Mouse (Mus musculus): ENCODE results near the gene Lifr.

The Lifr gene

DNA sequence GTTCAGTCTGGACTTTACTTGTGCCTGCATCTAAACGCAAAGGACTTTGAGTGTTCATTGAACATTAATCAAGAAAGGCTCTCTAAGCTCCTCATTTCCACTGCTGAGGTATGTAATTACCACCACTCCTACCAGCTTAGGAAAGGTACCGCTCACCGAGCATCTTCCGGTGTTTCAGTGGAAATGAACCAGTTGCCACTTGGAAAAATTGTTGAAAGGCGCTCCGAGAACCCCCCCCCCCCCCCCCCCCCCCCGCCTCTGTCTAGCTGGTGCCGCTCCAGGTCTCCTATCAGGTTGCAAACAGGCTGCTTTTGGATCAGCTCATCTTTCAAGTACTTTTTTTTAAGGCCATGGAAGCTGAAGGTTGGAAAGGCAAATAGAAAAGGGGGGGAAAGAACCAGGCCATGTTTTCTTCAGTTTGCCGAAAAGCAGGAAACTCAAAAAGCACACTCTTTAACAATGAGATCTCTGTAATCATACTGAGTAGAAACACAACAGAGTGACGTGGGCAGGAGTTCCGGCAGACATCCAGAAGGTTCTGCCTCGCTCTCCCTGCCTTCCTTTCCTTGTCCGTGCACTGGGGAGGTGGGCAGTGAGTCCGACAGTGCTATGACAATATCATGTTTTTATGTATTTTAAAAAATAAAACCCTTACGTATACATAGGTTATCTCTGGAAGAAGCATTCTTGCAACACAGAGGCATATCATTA, 9.3 kb upstream of the Lifr start:
- no peak for DNase-seq (ENCODE audit: extremely low spot score)

DNA sequence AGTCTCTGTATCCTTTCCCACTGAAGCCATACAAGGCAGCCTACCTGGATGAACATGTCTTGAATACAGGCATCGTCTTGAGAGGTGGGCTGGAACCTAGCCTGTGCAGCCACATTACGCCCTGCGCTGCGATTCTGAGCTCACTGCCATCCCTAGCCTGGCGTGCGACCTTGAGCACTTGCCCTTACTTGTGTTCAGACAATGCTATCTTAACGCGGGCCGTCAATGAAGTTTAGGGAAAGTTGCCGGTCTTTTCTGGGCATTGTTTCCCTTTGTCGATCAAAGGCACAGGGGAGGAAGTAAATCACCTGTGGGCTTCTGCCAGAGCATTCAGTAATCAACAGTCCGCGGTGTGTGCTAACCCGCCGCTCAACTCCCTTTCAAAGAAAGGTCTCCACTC, 8.6 kb upstream of the Lifr start:
- DNase-seq (ENCODE audit: extremely low spot score), result no peak

DNA sequence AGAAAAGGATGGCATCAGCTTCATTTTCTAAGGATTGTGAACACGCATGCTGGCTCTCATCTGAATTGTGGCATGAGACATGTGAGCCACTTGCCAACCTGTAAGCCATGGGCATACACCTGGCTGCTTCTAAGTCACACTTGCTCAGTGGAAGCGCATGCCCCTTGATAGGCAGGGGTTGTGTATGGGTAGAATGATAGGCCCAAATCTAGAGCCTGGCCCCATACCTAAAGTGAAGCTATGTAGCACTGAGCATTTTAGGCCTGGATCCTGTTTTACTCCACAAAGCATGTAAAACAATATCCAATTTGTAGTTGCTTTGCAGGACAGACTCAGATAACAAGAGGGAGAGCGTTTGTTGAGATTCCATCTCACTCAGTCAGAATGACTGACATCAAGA, 7.5 kb upstream of the Lifr start:
- no peak for DNase-seq (ENCODE audit: extremely low spot score)

DNA sequence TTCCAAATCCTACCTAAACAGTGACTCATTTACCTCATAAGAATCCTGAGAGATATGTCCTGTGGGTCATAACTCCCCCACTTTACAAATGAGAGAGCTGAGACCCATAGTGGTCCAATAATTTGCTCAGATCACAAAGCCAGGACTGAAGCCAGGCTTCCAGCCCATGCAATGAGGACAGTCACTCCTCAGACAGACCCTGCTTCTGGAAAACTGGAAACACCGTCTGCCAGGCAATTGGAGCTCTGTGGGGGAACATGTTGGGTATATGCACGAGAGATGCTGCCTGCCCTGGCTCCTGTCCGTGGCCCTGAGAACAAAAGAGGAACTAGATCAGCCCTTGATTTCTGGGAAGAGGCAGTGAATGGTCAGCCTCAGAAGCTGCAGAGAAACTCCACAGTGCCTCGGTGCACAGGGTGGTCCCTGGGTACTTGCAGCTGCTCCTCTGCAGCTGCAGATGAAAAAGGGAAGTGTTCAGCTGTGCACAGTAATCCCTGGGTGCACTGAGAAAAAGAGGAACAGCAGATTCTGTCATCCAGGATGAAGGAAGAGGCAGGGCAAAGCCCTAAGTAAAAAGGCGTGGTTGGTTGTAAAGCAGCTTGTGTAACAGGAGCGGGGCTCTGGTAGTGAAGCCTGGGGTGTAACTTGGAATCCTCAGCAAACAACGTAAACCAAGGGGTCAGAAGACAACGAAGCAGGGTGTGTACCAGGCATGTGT, 5.5 kb upstream of the Lifr start:
- no peak for DNase-seq (ENCODE audit: extremely low spot score)

DNA sequence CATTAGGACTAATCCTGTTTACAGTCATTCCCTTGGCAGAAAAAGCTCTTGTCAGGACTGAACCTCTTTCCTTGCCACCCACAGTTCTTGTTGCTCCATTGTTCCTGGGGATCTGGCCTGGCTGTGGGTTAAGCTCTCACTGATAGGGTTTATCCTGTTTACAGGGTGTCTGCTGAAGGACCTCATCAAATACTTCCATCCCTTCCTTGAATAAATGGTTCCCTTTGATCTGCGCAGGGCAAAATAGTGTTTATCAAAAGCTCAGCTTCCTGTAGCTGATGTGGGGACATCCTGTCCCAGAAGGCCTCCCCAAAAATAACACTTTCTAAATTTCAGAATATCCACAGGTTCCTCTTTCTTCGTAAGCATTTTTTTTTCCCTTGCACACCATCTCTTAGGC, 1.7 kb upstream of the Lifr start:
- DNase-seq (ENCODE audit: extremely low spot score), result no peak

DNA sequence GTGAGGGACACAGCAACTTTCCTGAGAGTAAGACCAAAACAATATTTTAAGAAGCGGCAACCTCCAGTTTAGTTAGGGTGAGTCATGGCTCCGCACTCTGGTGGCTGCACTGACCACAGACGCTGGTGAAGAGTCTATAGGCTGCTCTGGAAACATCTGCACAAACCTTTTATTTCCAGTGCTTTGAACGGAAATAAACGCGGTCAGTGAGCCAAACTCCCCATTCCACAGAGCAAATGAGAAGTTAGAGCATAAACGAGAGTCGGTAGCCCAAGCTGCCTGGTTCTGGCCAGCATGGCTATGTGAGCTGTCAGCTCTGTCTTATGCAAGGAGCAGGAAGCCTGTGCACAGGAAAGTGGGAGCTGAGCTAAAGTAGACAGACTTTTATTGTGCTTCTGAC, 1.9 kb downstream of the Lifr start:
- no peak for DNase-seq (ENCODE audit: extremely low spot score)

DNA sequence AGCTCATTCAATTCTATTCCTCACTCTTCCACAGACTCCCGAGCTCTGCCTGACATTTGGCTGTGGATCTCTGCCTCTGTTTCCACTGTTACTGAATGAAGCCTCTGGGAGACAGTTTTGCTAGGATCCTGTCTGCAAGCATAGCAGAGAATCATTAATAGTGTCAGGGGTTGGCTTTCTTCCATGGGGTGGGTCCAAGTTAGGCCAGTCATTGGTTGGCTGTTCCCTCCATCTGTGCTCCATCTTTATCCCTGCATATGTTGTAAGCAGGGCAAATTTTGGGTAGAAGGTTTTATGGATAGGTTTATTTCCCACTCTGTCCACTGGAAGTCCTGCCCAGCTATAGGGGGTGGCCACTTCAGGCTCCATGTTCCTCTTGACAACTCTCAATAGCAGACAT, 9.0 kb downstream of the Lifr start:
- no peak for DNase-seq (ENCODE audit: extremely low spot score)

DNA sequence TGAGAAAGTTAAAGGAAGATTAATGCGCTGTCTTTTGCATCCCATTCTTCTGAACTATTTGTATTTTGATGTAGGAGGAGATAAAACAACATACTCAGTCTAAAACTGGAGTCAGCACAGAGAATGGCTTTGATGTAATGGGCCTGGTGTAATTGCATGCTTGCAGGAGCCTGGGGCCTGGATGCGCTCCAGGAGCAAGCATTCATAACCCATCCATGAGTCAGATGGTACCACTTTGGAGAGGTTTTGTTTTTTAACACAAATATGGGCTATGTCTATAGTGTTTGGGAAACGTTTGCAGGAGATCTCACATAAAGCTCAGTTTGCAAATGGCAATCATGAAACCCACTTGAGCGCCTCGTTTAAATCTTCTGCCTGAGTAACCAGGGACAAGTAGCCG, 9.8 kb downstream of the Lifr start:
- no peak for DNase-seq (ENCODE audit: extremely low spot score)

DNA sequence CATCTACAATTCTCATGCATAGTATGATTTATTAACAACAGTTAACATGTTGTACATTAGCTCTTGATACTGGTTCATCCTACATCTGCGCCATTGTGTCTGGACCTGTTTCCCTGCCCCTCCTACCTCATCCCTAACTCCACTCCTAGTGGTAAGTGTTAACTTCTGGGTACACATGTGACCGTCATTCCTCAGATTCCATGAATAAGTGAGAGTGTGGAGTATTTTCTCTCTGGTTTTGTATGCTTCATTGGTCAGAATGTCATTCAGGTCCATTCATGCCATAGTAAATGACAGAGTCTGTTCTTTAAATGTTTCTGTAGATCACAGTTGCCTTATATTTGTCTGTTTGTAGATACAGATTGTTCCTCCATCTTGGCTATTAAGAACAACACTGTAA, 12.6 kb downstream of the Lifr start:
- DNase-seq (ENCODE audit: extremely low spot score), result no peak

DNA sequence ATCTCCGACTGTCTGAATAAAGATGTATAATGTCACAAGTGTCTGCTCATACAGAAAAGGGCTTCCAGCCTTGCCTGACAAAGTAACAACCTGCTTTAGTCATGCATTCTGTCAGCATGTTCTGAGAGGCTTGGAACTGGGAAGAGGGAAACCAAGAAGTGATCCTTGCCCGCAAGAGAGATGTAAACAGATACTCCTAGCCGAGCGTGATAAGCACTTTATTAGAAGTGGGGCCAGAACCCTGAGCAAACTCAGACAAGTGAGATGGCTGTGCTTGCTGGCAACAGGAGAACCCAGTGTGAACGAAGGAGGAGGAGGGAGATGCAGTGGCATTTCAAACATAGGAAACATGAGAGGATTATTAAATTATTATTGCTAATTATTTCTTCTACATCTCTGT, 14.8 kb downstream of the Lifr start:
- no peak for DNase-seq (ENCODE audit: extremely low spot score)

DNA sequence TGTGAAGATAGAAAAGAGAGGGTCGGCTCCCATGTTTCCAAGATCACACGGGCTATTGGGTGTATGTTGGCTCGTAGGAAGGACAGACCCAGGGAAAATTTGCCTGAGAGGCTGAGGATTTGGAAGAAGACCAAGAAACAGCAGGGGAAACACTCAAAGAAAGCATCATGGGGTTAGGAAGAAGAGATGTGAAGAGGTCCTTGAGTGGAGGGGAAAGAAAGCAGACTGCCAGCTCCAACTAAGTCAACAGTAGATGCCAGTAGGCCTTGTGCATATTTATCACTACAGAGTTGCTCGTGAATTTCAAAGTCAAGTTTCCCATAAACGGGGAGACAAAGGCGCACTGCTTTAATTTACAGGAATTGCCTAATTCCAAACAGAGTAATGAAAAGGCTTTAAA, 17.7 kb downstream of the Lifr start:
- no peak for DNase-seq (ENCODE audit: extremely low spot score)

DNA sequence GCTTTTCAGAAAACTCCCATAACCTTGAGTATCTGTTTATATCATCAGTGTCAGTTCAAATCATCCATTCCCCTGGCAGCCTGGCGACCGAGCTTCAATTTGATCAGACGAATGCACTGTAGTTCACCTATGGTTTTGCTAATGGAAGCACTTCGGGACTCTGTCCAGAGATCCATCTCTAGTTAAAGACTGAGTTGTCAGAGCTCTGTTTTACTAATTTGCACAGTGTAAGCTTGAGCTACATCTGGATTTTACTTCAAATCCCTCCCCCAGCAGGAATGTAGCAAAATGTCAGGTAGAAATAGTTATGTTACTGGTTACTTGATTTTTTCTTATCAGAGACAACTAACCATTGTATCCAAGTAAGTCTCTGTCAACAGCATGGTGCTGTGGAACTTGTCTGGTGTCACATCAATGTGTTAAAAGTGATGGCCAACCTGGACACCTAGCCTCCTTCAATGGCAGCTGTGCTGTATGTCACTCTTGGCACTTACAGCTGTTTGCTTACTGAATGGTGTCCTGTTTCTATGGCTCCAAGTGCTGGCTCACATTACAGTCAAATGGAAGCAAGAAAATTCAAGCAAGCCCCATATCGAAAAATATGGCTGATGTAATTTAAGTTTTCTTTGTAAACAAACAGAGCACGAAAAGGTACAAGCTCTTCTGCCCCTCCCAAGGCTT, 22.0 kb downstream of the Lifr start:
- DNase-seq (ENCODE audit: extremely low spot score), result no peak

DNA sequence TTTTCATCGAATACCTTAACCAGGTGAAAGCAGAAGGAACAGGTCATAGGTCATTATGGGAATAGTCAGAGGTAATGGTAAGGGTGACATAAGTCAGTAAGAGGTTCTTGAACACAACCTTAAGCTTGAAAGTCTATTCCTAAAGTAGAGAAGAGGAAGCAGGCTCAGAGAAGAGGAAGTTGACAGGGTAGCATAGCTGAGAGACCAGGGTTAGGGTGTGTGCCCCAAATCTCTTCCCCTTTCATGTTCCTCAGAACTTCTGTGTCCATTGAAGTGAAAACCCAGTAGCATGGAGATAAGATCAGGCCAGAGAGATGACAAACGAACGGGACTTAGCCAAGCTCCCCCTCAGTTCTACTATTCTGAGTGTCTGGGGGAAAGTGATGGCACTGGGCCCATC, 23.5 kb downstream of the Lifr start:
- no peak for DNase-seq (ENCODE audit: extremely low spot score)

DNA sequence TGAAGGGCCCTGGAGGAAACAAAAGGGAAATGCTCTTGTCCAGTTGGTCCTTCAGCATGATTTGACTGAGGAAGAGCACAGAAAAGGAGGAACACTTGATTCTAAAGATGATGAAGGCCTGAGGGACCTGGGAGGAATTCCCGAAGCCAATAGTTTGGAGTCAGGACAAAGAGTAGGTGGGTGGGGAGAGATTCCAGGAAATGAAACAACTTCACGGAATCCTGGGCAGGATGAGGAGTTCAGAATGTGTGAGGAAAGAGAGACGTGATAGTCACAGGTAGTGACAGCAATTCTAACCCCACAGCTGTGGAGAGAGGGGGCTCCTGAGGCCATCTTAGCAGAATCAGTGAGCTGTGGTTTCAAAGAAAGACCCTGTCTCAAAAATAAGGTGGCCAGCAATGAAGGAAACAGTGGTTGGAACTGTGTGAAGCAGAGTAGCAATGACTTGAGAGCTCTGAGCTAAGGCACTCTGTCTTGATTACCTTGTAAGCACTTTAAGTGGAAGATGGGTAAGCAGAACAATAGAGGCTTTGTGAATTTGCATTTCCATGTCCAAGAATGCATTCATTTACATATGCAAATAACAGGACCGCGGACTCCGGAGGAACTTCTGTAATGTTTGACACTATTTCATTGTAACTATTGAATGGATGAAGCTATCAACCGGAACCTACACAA, 25.1 kb downstream of the Lifr start:
- DNase-seq (ENCODE audit: extremely low spot score), result no peak

DNA sequence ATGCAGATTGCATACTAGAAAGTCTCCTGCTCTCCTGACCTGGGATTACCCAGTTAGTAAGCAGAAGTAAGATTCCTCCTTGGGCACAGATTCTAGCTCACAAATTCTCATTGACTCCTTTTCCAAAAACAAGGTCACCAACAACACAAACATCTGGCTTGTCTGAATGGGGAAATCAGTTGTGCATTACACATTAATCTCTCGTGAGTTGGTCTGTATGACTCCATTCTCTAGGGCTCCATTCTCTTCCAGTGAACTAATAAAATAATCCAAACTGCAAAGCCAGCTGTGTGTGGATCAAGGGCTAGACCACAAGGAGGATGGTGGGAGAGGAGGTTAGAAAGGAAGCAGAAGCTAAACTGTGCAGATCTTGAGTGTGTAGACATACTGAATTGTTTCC, 25.8 kb downstream of the Lifr start:
- DNase-seq (ENCODE audit: extremely low spot score), result no peak

DNA sequence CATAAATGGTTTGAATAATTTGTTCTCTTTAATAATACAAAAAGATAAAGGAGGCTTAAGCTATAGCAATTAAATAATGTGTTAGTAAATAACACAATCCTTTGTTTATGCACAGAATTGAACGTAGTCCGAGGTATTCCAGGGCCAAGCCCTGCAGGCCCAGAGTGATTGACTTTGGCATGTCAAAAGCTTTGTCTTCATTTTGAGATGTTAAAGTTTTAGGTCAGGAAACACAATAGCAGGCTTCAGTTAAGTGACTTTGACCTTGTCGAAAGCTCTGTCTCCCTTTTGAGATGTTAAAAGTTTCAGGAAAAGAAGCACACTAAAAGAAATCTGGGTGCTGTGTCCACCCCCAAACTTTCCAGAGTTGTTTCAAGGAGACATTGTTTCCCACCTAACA, 26.3 kb downstream of the Lifr start:
- DNase-seq (ENCODE audit: extremely low spot score), result no peak

DNA sequence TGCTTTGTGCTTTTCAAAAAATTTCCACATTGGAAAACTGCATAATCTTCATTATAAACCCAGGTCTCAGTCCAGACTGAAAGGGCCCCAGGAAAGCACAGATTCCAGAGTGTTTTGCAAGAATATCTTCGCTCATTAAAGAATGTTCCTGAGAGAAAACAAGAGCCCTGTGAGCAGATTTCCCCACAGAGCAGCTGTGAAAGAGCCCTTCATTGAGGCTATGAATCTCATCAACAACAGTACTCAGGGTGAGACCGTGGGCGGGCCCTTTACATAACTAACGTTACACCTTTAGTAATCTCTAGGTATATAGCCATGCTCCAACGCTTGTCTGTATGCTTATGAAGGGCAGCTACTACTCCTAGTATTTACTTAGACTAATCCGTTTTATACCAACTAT, 27.5 kb downstream of the Lifr start:
- DNase-seq (ENCODE audit: extremely low spot score), result no peak

DNA sequence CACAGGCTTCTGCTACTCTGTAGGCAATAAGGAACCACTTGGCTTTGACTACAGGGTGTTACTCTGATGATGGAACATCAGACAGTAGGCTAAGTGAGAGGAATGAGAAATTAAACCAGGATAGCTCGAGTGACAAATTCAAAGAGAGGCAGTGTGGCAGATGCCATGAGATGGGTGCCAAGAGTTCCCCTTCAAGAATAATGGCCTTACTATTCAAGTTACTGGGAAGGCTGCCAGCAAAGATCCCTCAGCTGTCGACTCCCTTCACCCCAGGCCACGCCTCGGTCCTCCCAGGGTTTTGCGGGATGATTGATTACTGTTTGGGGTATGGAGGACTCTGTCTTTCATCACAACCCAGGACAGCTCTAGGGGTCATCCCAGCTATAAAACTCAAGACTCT, 28.4 kb downstream of the Lifr start:
- DNase-seq (ENCODE audit: extremely low spot score), result peak; percentile 17

DNA sequence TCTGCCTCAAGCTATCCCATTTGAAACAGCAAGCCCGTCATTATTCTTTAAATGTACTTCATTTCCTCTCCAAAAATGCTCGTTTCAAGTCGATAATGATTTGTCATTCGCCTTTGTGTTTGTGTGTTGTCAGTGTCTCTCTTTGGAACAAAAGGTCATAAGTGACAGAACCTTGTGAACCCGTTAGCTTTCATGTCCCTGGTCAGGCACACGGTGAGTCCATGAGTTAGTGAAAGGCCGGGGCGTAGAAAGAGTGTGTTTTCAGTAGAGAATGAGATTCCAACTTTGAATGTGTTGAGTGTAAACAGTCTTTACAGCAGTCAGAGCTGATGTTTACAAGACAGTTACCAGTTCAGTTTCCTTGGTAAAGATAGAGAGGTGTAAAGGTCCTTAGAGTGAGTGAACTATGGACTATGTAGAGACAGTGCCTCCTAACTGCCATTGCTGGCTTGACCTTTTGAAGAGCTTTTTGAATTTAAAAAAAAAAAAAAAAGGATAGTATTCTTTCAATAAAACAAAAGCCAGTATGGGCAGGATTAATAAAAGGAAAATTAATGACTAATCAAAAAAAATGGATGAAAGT, 29.6 kb downstream of the Lifr start:
- DNase-seq (ENCODE audit: extremely low spot score), result no peak

DNA sequence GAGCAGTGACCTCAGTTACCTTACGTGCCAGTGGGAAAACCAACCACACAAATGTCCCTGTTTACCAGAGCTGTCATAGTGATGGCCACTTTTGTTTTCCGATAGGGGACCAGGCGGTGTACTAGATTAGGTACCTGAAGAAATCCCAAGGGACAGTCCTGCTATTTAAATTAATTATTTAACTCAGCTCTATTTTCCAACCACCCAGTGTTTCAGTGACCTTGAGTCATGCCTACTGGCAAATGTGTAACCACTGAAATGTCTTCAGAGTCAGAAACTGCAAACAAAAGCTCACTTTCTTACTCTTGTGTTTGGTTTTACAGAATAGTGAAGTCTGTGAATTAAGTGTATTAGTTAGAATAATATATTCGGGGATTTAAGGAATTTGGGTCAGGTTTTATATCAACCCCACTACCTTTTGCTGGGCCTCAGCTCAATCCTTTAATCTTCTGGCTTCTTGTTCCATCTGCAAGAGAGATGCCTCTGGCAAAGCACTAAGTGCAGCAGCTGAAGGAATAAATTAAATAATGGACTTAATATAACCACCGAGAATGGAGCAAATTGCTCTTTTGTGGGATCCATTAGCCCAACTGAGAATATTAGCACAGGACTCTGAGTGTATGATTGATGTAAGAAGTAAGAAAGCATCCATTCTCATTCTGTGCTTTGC, 33.5 kb downstream of the Lifr start:
- DNase-seq (ENCODE audit: extremely low spot score), result no peak

DNA sequence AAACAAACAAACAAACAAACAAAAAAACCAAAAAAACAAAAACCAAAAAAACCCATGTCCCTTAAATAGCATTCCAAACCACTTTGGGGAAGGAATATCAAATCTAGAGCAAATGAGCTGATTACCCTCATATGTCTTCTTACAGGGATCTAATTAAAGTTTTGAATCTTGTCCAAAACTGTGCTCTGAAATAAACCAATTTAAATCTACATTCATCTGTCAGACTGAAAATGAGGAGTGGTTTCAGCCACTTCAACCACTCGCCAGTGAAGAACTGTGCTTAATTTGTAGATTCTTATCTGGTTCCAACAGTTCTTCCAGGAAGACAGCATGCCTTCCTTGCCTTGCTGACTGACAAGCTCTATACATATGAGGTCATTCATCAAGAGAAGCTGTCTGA, 35.8 kb downstream of the Lifr start:
- DNase-seq (ENCODE audit: extremely low spot score), result no peak

DNA sequence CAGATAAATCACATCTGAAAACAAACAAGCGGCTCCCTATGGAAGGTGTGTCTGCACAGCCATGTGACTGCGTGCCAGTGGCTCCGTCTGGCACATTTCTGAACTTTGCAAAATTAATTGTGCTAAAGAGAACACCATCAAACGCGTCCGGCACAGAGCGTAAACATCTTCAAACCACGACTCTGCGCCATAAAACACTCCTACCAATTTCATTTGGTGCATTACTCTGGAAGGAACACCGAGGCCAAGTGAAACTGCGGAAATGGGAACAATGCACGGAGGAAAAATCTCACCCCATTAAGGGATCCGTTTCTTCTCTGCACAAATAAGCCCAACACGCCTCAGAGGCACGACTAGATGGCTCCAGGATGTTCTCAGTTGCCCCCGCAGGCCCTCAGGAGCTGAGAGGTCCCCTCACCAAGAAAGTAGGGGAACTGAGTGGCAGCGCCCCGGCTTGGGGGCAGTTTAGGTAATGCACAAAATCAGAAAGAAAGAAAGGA, 38.3 kb downstream of the Lifr start:
- no peak for DNase-seq (ENCODE audit: extremely low spot score)

Measured in embryo, embryonic 9.5 days (tissue).